Mouse (Mus musculus): ENCODE data around the gene Plscr2. TPM values are rescaled to one million over a fixed set of nuclear protein-coding genes. Genes with fewer than 3 reads are reported as not detected.
"Not testable (repeated sequence)": the region's sequence is repeated elsewhere in the genome, so short reads cannot be mapped to it uniquely, and the experiment has no call there.

Gene Plscr2
- polyA plus RNA-seq, 1 experiment from 2014 or later: 1.3 TPM

- not testable (repeated sequence) for H3K9me3 ChIP-seq; H3K27me3 ChIP-seq; ATAC-seq (ENCODE audit: low read depth); H3K4me2 ChIP-seq; H3K9ac ChIP-seq; H3K27ac ChIP-seq (replicated peaks); H3K4me3 ChIP-seq; H3K4me1 ChIP-seq (replicated peaks); H3K36me3 ChIP-seq
- 76% methylated on average over 9 of the region's 9 CpGs for WGBS
Measured at GRCm38 (mm10) chr9:92325936-92326335, 50.5 kb downstream of the Plscr2 start.

GRCm38 (mm10) chr9:92326813-92327212, 51.4 kb downstream of the Plscr2 start:
- Histone ChIP-seq H3K4me3 (no peak overlapping the region), H3K9ac (no peak overlapping the region), H3K9me3 (no peaks in the 10 kb centered on the region), H3K36me3 (no peaks in the 10 kb centered on the region), H3K27me3 (no peaks in the 10 kb centered on the region), H3K4me2 (no peak overlapping the region), H3K27ac (replicated peaks) (no peak overlapping the region), H3K4me1 (replicated peaks) (no peaks in the 10 kb centered on the region)
- ATAC-seq (ENCODE audit: low read depth): no peak
- 84% methylated on average over 4 of the region's 4 CpGs for WGBS

- no peak overlapping the region for H3K4me3 ChIP-seq
- H3K9ac ChIP-seq: no peak overlapping the region
- no peaks in the 10 kb centered on the region for H3K36me3 ChIP-seq
- no peaks in the 10 kb centered on the region for H3K27me3 ChIP-seq
- H3K4me1 ChIP-seq (replicated peaks): no peaks in the 10 kb centered on the region
- no peak overlapping the region for H3K27ac ChIP-seq (replicated peaks)
- no peak overlapping the region for H3K4me2 ChIP-seq
- no peak for ATAC-seq (ENCODE audit: low read depth)
- H3K9me3 ChIP-seq: no peaks in the 10 kb centered on the region
- 93% methylated on average over 4 of the region's 4 CpGs for WGBS
Measured at GRCm38 (mm10) chr9:92331383-92331782, 56.0 kb downstream of the Plscr2 start.

GRCm38 (mm10) chr9:92334845-92335244, 59.4 kb downstream of the Plscr2 start:
- Histone ChIP-seq H3K36me3 (no peaks in the 10 kb centered on the region), H3K9ac (no peak overlapping the region), H3K4me2 (no peak overlapping the region), H3K4me3 (no peak overlapping the region), H3K9me3 (no peaks in the 10 kb centered on the region), H3K4me1 (replicated peaks) (no peaks in the 10 kb centered on the region), H3K27ac (replicated peaks) (no peak overlapping the region), H3K27me3 (no peaks in the 10 kb centered on the region)
- ATAC-seq (ENCODE audit: low read depth): no peak
- 93% methylated on average over 10 of the region's 10 CpGs for WGBS

GRCm38 (mm10) chr9:92335277-92335818, 59.9 kb downstream of the Plscr2 start:
- H3K27me3 ChIP-seq: no peaks in the 10 kb centered on the region
- no peak overlapping the region for H3K27ac ChIP-seq (replicated peaks)
- 92% methylated on average over 6 of the region's 6 CpGs for WGBS
- H3K36me3 ChIP-seq: no peaks in the 10 kb centered on the region
- no peak overlapping the region for H3K4me3 ChIP-seq
- no peaks in the 10 kb centered on the region for H3K4me1 ChIP-seq (replicated peaks)
- H3K9me3 ChIP-seq: no peaks in the 10 kb centered on the region
- H3K4me2 ChIP-seq: no peak overlapping the region
- ATAC-seq (ENCODE audit: low read depth): no peak
- H3K9ac ChIP-seq: no peak overlapping the region

- Histone ChIP-seq H3K9me3 (no peaks in the 10 kb centered on the region), H3K4me3 (no peak overlapping the region), H3K27me3 (no peaks in the 10 kb centered on the region), H3K36me3 (no peaks in the 10 kb centered on the region), H3K4me1 (replicated peaks) (no peaks in the 10 kb centered on the region), H3K9ac (no peak overlapping the region), H3K27ac (replicated peaks) (no peak overlapping the region), H3K4me2 (no peak overlapping the region)
- 82% methylated on average over 1 of the region's 1 CpGs for WGBS
- no peak for ATAC-seq (ENCODE audit: low read depth)
Measured at GRCm38 (mm10) chr9:92337063-92337462, 61.7 kb downstream of the Plscr2 start.

- Histone ChIP-seq H3K4me3 (no peak overlapping the region), H3K4me2 (no peak overlapping the region), H3K27me3 (no peaks in the 10 kb centered on the region), H3K4me1 (replicated peaks) (no peaks in the 10 kb centered on the region), H3K9ac (no peak overlapping the region), H3K9me3 (no peaks in the 10 kb centered on the region), H3K27ac (replicated peaks) (no peak overlapping the region), H3K36me3 (no peaks in the 10 kb centered on the region)
- WGBS: 91% methylated on average over 3 of the region's 3 CpGs
- ATAC-seq (ENCODE audit: low read depth): no peak
Measured at GRCm38 (mm10) chr9:92337661-92338060, 62.3 kb downstream of the Plscr2 start.

- Histone ChIP-seq H3K36me3 (no peaks in the 10 kb centered on the region), H3K9ac (no peak overlapping the region), H3K4me1 (replicated peaks) (no peaks in the 10 kb centered on the region), H3K4me2 (no peak overlapping the region), H3K4me3 (no peak overlapping the region), H3K27ac (replicated peaks) (no peak overlapping the region), H3K27me3 (no peaks in the 10 kb centered on the region), H3K9me3 (no peaks in the 10 kb centered on the region)
- 90% methylated on average over 1 of the region's 1 CpGs for WGBS
- no peak for ATAC-seq (ENCODE audit: low read depth)
Measured at GRCm38 (mm10) chr9:92338954-92339353, 63.6 kb downstream of the Plscr2 start.

Small RNA genes within 50 kb of the gene (microRNA-seq; reads per million reads assigned to microRNA genes)
- not detected for gene Mir6386

Other genes with a start within 250 kb of the Plscr2 start
- gene Plscr5, start 82.7 kb upstream of the Plscr2 start, polyA plus RNA-seq (2015; fragmentation: Nextera tagmentation; extraction: Ambion mirVana): 0.84 and 1.2 TPM in 2 replicates
- 10.6 and 10.9 TPM in 2 replicates for gene Plscr1, start 25.9 kb upstream of the Plscr2 start, polyA plus RNA-seq (2015; fragmentation: Nextera tagmentation; extraction: Ambion mirVana)
- not detected in 2 replicates for gene 1700057G04Rik, start 33.8 kb downstream of the Plscr2 start, polyA plus RNA-seq (2015; fragmentation: Nextera tagmentation; extraction: Ambion mirVana)
- gene Plscr4, start 181.8 kb downstream of the Plscr2 start, polyA plus RNA-seq (2015; fragmentation: Nextera tagmentation; extraction: Ambion mirVana): 3.4 and 3.8 TPM in 2 replicates